Mouse (Mus musculus) cortical plate, adult 2 months (tissue): ENCODE measurements at regions not wholly inside any gene's neighbourhood (a gene's known extent, or its start where the extent isn't known, plus 50 kb on each side); places are given as distances from the start of the nearest gene placed in this dataset.

Source experiments
- CTCF ChIP-seq: fragments of 200-500 bp; IDR thresholded peaks from 2 replicates; pipeline ENCODE4 v1.5.1; 2011; ENCODE audit warnings: mild to moderate bottlenecking, control low read depth, low read length; ENCODE audit not compliant: insufficient read depth; ENCODE audit errors: extremely low read depth
- POLR2A ChIP-seq: fragments of 200-500 bp; IDR thresholded peaks from 2 replicates; pipeline ENCODE4 v1.6.1; 2011; ENCODE audit warnings: mild to moderate bottlenecking, low read length, control low read depth; ENCODE audit not compliant: insufficient read depth; ENCODE audit errors: extremely low read depth

GRCm38 (mm10) chr11:18262901-18263300 lies 309.2 kb upstream of the Etaa1 start:
- TF ChIP-seq POLR2A (no peak), CTCF (no peak)
